Mouse (Mus musculus): ENCODE results near the gene Magi2.

Gene Magi2

GRCm38 (mm10) chr5:19973852-19974251, 747.0 kb downstream of the Magi2 start:
- DNase-seq = no peak

- no peak for DNase-seq
Observed at GRCm38 (mm10) chr5:19981518-19981917, 754.7 kb downstream of the Magi2 start.

- no peak for DNase-seq
Observed at GRCm38 (mm10) chr5:19982031-19982430, 755.2 kb downstream of the Magi2 start.

- no peak for DNase-seq
Observed at GRCm38 (mm10) chr5:19999486-19999885, 772.6 kb downstream of the Magi2 start.

GRCm38 (mm10) chr5:19999912-20000311, 773.1 kb downstream of the Magi2 start:
- DNase-seq = no peak

GRCm38 (mm10) chr5:20006616-20007015, 779.8 kb downstream of the Magi2 start:
- DNase-seq = no peak

- DNase-seq = no peak
Observed at GRCm38 (mm10) chr5:20007246-20007645, 780.4 kb downstream of the Magi2 start.

- DNase-seq = no peak
Observed at GRCm38 (mm10) chr5:20010210-20010609, 783.4 kb downstream of the Magi2 start.

GRCm38 (mm10) chr5:20018063-20018462, 791.2 kb downstream of the Magi2 start:
- DNase-seq = no peak

GRCm38 (mm10) chr5:20046649-20047048, 819.8 kb downstream of the Magi2 start:
- no peak for DNase-seq

- DNase-seq = no peak
Observed at GRCm38 (mm10) chr5:20048386-20048785, 821.5 kb downstream of the Magi2 start.

GRCm38 (mm10) chr5:20050284-20050683, 823.4 kb downstream of the Magi2 start:
- no peak for DNase-seq

- DNase-seq = no peak
Observed at GRCm38 (mm10) chr5:20055000-20055399, 828.2 kb downstream of the Magi2 start.

- no peak for DNase-seq
Observed at GRCm38 (mm10) chr5:20056074-20056842, 829.4 kb downstream of the Magi2 start.

- no peak for DNase-seq
Observed at GRCm38 (mm10) chr5:20056856-20057255, 830.0 kb downstream of the Magi2 start.

GRCm38 (mm10) chr5:20062011-20062410, 835.2 kb downstream of the Magi2 start:
- no peak for DNase-seq

GRCm38 (mm10) chr5:20065081-20065480, 838.2 kb downstream of the Magi2 start:
- no peak for DNase-seq

- DNase-seq = no peak
Observed at GRCm38 (mm10) chr5:20068496-20068895, 841.7 kb downstream of the Magi2 start.

GRCm38 (mm10) chr5:20068921-20069486, 842.2 kb downstream of the Magi2 start:
- DNase-seq = no peak

GRCm38 (mm10) chr5:20074101-20074500, 847.3 kb downstream of the Magi2 start:
- DNase-seq = no peak

- no peak for DNase-seq
Observed at GRCm38 (mm10) chr5:20074867-20075266, 848.0 kb downstream of the Magi2 start.

GRCm38 (mm10) chr5:20078931-20079330, 852.1 kb downstream of the Magi2 start:
- DNase-seq = no peak

- DNase-seq = no peak
Observed at GRCm38 (mm10) chr5:20080605-20081309, 853.9 kb downstream of the Magi2 start.

GRCm38 (mm10) chr5:20082368-20082767, 855.5 kb downstream of the Magi2 start:
- no peak for DNase-seq
